In the genomic region with DNA sequence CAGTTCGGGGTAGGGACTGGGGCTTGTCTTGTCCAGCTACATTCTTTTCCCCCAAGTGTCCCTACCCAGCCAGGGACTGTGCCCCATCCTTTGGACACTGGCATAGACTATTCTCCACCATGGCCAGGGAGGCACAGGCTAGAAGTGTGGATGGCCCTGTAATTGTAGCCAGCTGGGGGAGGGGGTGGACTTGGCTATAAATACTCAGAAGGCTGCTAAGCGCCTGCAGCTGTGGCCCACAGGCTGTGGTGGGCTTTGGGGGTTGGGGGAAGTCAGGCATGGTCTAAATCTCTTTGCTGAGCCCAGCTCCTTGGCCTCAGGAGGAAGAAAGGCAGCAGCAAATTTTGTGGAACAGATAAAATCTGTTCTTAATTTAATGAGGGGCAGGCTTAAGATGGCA, we compare ENCODE assay signal across 11 mouse cellular contexts. TPM values are rescaled to one million over a fixed set of nuclear protein-coding genes. Genes with fewer than 3 reads are reported as not detected.
DNase-seq lines count a peak whose midpoint lies in the region; ATAC-seq and TF ChIP-seq lines count a peak whose summit lies in the region.
"Had no signal": no experiment of that assay in that cellular context is flagged by ENCODE, and none has a peak within 500 bp of the region (broad histone marks: within the 10 kb centered on the region; RNA-seq: fewer than 3 reads in every experiment).

No protein-coding gene starts in this region.

- DNase-seq in forebrain, embryonic 11.5 days (ENCODE audit: low spot score) = no peak
- DNase-seq in lung, embryonic 14.5 days = no peak
- no peak for DNase-seq in lung, postnatal 36 days
- DNase-seq in kidney, postnatal 14 days = peak; percentile 30
- no peak for DNase-seq in liver, embryonic 11.5 days (ENCODE audit: low spot score)
- no peak for DNase-seq in layer of hippocampus, adult 2 months (ENCODE audit: low spot score in 2 of 2)
- DNase-seq: adrenal gland, postnatal 10 days; cerebellum, adult 11 months; right cerebral cortex, postnatal 14 days had no signal

- H3K4me1 ChIP-seq in forebrain, embryonic 11.5 days (replicated peaks; ENCODE audit: control insufficient read depth, insufficient read depth, low read length) = peaks cover 22% of the 10 kb centered on the region
- H3K4me1 ChIP-seq in forebrain, embryonic 15.5 days = peaks cover 50% of the 10 kb centered on the region
- H3K4me1 ChIP-seq in lung, embryonic 14.5 days (ENCODE audit: insufficient read depth) = peaks cover 23% of the 10 kb centered on the region
- H3K4me1 ChIP-seq in neural tube, embryonic 15.5 days = peaks cover 60% of the 10 kb centered on the region
- H3K4me1 ChIP-seq in liver, embryonic 11.5 days (replicated peaks; ENCODE audit: control insufficient read depth, insufficient read depth, low read length) = peaks cover 18% of the 10 kb centered on the region

- H3K4me3 ChIP-seq in forebrain, embryonic 11.5 days (ENCODE audit: low read depth, low read length) = no peak overlapping the region
- H3K4me3 ChIP-seq in forebrain, embryonic 15.5 days = no peak overlapping the region
- H3K4me3 ChIP-seq in lung, embryonic 14.5 days (ENCODE audit: low read depth, low read length) = no peak overlapping the region
- H3K4me3 ChIP-seq in neural tube, embryonic 15.5 days (replicated peaks) = no peak overlapping the region
- H3K4me3 ChIP-seq in liver, embryonic 11.5 days (ENCODE audit: low read depth, low read length) = no peak overlapping the region
- H3K4me3 ChIP-seq in layer of hippocampus, adult 2 months = no peak overlapping the region

- 60% methylated on average over 2 of the region's 2 CpGs for WGBS in forebrain, embryonic 11.5 days
- 60% methylated on average over 2 of the region's 2 CpGs for WGBS in forebrain, embryonic 15.5 days
- 53% methylated on average over 2 of the region's 2 CpGs for WGBS in lung, embryonic 14.5 days
- WGBS in neural tube, embryonic 15.5 days = 47% methylated on average over 2 of the region's 2 CpGs
- 52% methylated on average over 2 of the region's 2 CpGs for WGBS in liver, embryonic 11.5 days

- no peaks in the 10 kb centered on the region for H3K36me3 ChIP-seq in forebrain, embryonic 11.5 days (ENCODE audit: control insufficient read depth, insufficient read depth, low read length)
- H3K36me3 ChIP-seq in forebrain, embryonic 15.5 days = no peaks in the 10 kb centered on the region
- no peaks in the 10 kb centered on the region for H3K36me3 ChIP-seq in lung, embryonic 14.5 days (ENCODE audit: insufficient read depth)
- no peaks in the 10 kb centered on the region for H3K36me3 ChIP-seq in neural tube, embryonic 15.5 days
- no peaks in the 10 kb centered on the region; the same call in 1 of the 2 replicates for H3K36me3 ChIP-seq in liver, embryonic 11.5 days (ENCODE audit: control insufficient read depth, insufficient read depth, low read length)

- H3K27me3 ChIP-seq in forebrain, embryonic 11.5 days (ENCODE audit: control insufficient read depth, insufficient read depth, low read length) = no peaks in the 10 kb centered on the region; the same call in 1 of the 2 replicates
- H3K27me3 ChIP-seq in forebrain, embryonic 15.5 days = no peaks in the 10 kb centered on the region
- no peaks in the 10 kb centered on the region; the same call in 1 of the 2 replicates for H3K27me3 ChIP-seq in lung, embryonic 14.5 days (ENCODE audit: insufficient read depth, low read length)
- H3K27me3 ChIP-seq in neural tube, embryonic 15.5 days (replicated peaks) = no peaks in the 10 kb centered on the region
- peaks cover 19% of the 10 kb centered on the region for H3K27me3 ChIP-seq in liver, embryonic 11.5 days (replicated peaks; ENCODE audit: control insufficient read depth, insufficient read depth, low read length)

- H3K27ac ChIP-seq in forebrain, embryonic 11.5 days (ENCODE audit: low read depth, low read length) = no peak overlapping the region
- no peak overlapping the region for H3K27ac ChIP-seq in forebrain, embryonic 15.5 days (replicated peaks)
- peak overlapping the region; percentile 42; the same call in 1 of the 2 replicates for H3K27ac ChIP-seq in lung, embryonic 14.5 days (ENCODE audit: low read depth)
- H3K27ac ChIP-seq in neural tube, embryonic 15.5 days (replicated peaks) = peak overlapping the region; percentile 42; the same call in 1 of the 2 replicates
- no peak overlapping the region for H3K27ac ChIP-seq in liver, embryonic 11.5 days (ENCODE audit: low read depth, low read length)
- H3K27ac ChIP-seq in layer of hippocampus, adult 2 months = no peak overlapping the region

- no peak for TF ChIP-seq CTCF in lung, embryonic 14.5 days (IDR thresholded peaks at IDR 0.05; ENCODE audit: low read depth)
- no peak for TF ChIP-seq CTCF in layer of hippocampus, adult 2 months (conservative IDR thresholded peaks at IDR 0.05)

- no peak overlapping the region for H3K4me2 ChIP-seq in forebrain, embryonic 11.5 days (ENCODE audit: low read depth, low read length, severe bottlenecking)
- no peak overlapping the region for H3K4me2 ChIP-seq in forebrain, embryonic 15.5 days (replicated peaks)
- H3K4me2 ChIP-seq in lung, embryonic 14.5 days = no peak overlapping the region
- H3K4me2 ChIP-seq in neural tube, embryonic 15.5 days = no peak overlapping the region
- no peak overlapping the region for H3K4me2 ChIP-seq in liver, embryonic 11.5 days

- H3K9ac ChIP-seq in forebrain, embryonic 11.5 days (ENCODE audit: low read length) = 0 out of 2 replicates have a peak overlapping the region, but pooled peaks have one; percentile 21
- no peak overlapping the region for H3K9ac ChIP-seq in forebrain, embryonic 15.5 days (replicated peaks)
- H3K9ac ChIP-seq in lung, embryonic 14.5 days = 0 out of 2 replicates have a peak overlapping the region, but pooled peaks have one; percentile 8
- H3K9ac ChIP-seq in neural tube, embryonic 15.5 days (replicated peaks) = no peak overlapping the region
- H3K9ac ChIP-seq in liver, embryonic 11.5 days (ENCODE audit: low read depth, low read length) = no peak overlapping the region

- H3K9me3 ChIP-seq in forebrain, embryonic 11.5 days (ENCODE audit: control insufficient read depth, low read length) = no peaks in the 10 kb centered on the region
- H3K9me3 ChIP-seq in forebrain, embryonic 15.5 days = no peaks in the 10 kb centered on the region
- H3K9me3 ChIP-seq in lung, embryonic 14.5 days (ENCODE audit: low read depth, low read length) = no peaks in the 10 kb centered on the region
- H3K9me3 ChIP-seq in neural tube, embryonic 15.5 days (replicated peaks) = no peaks in the 10 kb centered on the region
- no peaks in the 10 kb centered on the region for H3K9me3 ChIP-seq in liver, embryonic 11.5 days (ENCODE audit: control insufficient read depth, low read length)

- no peak for ATAC-seq in forebrain, embryonic 11.5 days (replicated peaks; ENCODE audit: low FRiP score)
- no peak for ATAC-seq in forebrain, embryonic 15.5 days (replicated peaks)
- no peak for ATAC-seq in lung, embryonic 14.5 days (ENCODE audit: insufficient read depth)
- no peak for ATAC-seq in neural tube, embryonic 15.5 days (ENCODE audit: low FRiP score)
- no peak for ATAC-seq in liver, embryonic 11.5 days (replicated peaks; ENCODE audit: low FRiP score)

RNA-seq across cellular contexts. Expression of a gene that starts 4.2 kb away (rescaled TPM):
- polyA plus RNA-seq in forebrain, embryonic 11.5 days (2014; fragmentation: Nextera tagmentation; extraction: Ambion mirVana) = 28.1 and 34.5 TPM in 2 replicates
- 58.3 and 66.4 TPM in 2 replicates for polyA plus RNA-seq in forebrain, embryonic 15.5 days (2015; fragmentation: Nextera tagmentation; extraction: Ambion mirVana)
- 11.5 and 15.4 TPM in 2 replicates for polyA plus RNA-seq in lung, embryonic 14.5 days (2014; fragmentation: Nextera tagmentation; extraction: Ambion mirVana)
- 89.8 and 111 TPM in 2 replicates for polyA plus RNA-seq in neural tube, embryonic 15.5 days (2015; fragmentation: Nextera tagmentation; extraction: Ambion mirVana)
- polyA plus RNA-seq in liver, embryonic 11.5 days (2014; fragmentation: Nextera tagmentation; extraction: Ambion mirVana) = 3.7 and 3.8 TPM in 2 replicates
- 10 to 100 TPM; 59.7 to 62.0 TPM for total RNA-seq in layer of hippocampus, adult 2 months (2021)

Comparison
In these comparisons a context has a peak if more than half of its experiments do, and no peak if none do; other contexts are left out.
1. H3K9ac ChIP-seq: peak in forebrain, embryonic 11.5 days (single experiment) and lung, embryonic 14.5 days (single experiment); none in forebrain, embryonic 15.5 days (single experiment), neural tube, embryonic 15.5 days (single experiment) and liver, embryonic 11.5 days (single experiment).
2. H3K27ac ChIP-seq: peak in lung, embryonic 14.5 days (single experiment) and neural tube, embryonic 15.5 days (single experiment); none in forebrain, embryonic 11.5 days (single experiment), forebrain, embryonic 15.5 days (single experiment), liver, embryonic 11.5 days (single experiment) and layer of hippocampus, adult 2 months (single experiment).